Mouse (Mus musculus) heart, adult 2 months (tissue): ENCODE measurements around the gene Zfhx2.

Source experiments
- CTCF ChIP-seq: fragments of 200-600 bp; IDR thresholded peaks from 2 replicates; pipeline ENCODE4 v1.8.1; 2022; ENCODE audit warnings: antibody characterized with exemption, mild to moderate bottlenecking, moderate library complexity
- POLR2A ChIP-seq: fragments of 200-500 bp; IDR thresholded peaks from 2 replicates; pipeline ENCODE4 v1.6.1; 2011; ENCODE audit warnings: mild to moderate bottlenecking, low read depth, low read length, control low read depth; ENCODE audit not compliant: insufficient read depth

DNA sequence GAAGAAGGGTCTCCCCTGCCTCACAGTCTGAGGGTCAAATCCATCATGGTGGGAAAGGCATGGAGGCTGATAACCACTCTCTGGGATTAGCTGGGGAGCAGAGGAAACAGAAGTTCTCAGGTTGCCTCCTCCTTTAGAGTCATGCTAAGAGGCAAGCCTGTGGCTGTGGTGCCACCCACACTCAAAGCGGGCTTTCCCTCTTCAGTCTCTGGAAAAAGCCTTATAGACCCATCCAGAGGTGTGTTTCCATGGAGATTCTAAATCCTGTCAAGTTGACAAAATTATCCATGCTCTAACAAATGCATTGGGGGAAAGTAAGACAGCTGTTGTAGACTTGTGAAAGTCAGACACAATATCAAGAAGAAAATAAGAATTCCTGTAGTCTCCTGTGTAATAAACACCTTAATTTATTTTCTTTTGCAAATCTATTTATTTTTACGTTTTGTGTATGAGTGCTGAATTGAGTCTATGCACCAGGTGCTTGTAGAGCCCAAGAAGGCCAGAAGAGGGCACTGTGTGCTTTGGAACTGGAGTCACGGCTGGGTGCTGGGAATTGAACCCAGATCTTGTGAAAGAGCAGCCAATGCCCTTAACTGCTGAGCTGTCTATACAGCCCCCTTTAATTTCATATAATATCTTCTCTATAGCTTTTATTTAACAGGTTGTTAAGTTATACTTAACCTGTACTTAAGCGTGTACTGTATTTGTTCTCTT lies 27.5 kb upstream of the Zfhx2 start:
- no peak for TF ChIP-seq POLR2A
- peak; percentile 57 for TF ChIP-seq CTCF
